Mouse (Mus musculus) gastrocnemius, adult 8-10 months (tissue): ENCODE data around the gene Zfp526. TPM values are rescaled to one million over a fixed set of nuclear protein-coding genes. Genes with fewer than 3 reads are reported as not detected.
A peak's percentile ranks its signal among the peaks of the same experiment; 100 is the strongest.

Source experiments
- DNase-seq, 2 experiments: peaks; one replicate each; pipeline ENCODE4 v3.0.0; 2022; ENCODE audit warnings: low spot score in 2 of 2
- total RNA-seq, 4 experiments: library from RNA; stranded (reverse); gene quantifications; 2 replicates each; pipeline ENCODE4 v1.2.4; 2022

Zfp526 gene
- total RNA-seq, 4 experiments from 2014 or later: 5.5 to 6.4 (median 6.1) TPM

- no peak for DNase-seq
These were observed 12.0 kb upstream of the Zfp526 start for GRCm38 (mm10) chr7:25209161-25209622.

GRCm38 (mm10) chr7:25210482-25210881, 10.7 kb upstream of the Zfp526 start:
- DNase-seq: peak; percentile 76 to 86

- DNase-seq: no peak
These were observed 8.1 kb upstream of the Zfp526 start for GRCm38 (mm10) chr7:25213099-25213498.

- DNase-seq: no peak
These were observed 7.1 kb upstream of the Zfp526 start for GRCm38 (mm10) chr7:25214172-25214571.

GRCm38 (mm10) chr7:25217653-25218395, 3.4 kb upstream of the Zfp526 start:
- DNase-seq: no peak

GRCm38 (mm10) chr7:25218705-25219415, 2.4 kb upstream of the Zfp526 start:
- DNase-seq: no peak

- no peak for DNase-seq
These were observed 1.8 kb upstream of the Zfp526 start for GRCm38 (mm10) chr7:25219416-25219750.

GRCm38 (mm10) chr7:25219756-25220456, 1.3 kb upstream of the Zfp526 start:
- peak; percentile 92 to 94 for DNase-seq

GRCm38 (mm10) chr7:25220457-25221101, 646 bp upstream of the Zfp526 start, which contains the start of gene Dedd2:
Gene Dedd2, minus strand, starts transcription at chr7:25220615.
- peak in 1 of 2 experiments; percentile 33 for DNase-seq

- no peak for DNase-seq
These were observed 1.2 kb downstream of the Zfp526 start for GRCm38 (mm10) chr7:25222275-25222967.

- no peak for DNase-seq
These were observed 6.5 kb downstream of the Zfp526 start for GRCm38 (mm10) chr7:25227523-25228300.

- DNase-seq: no peak
These were observed 9.6 kb downstream of the Zfp526 start for GRCm38 (mm10) chr7:25230690-25231285.

GRCm38 (mm10) chr7:25232101-25232648, 10.9 kb downstream of the Zfp526 start:
- no peak for DNase-seq

- no peak for DNase-seq
These were observed 11.8 kb downstream of the Zfp526 start for GRCm38 (mm10) chr7:25233061-25233460.

- DNase-seq: no peak
These were observed 14.3 kb downstream of the Zfp526 start for GRCm38 (mm10) chr7:25235526-25235925.

- DNase-seq: peak; percentile 95 to 97
These were observed 16.2 kb downstream of the Zfp526 start, which contains the start of gene Gsk3a for GRCm38 (mm10) chr7:25237249-25238014. Gene Gsk3a, minus strand, starts transcription at chr7:25237851.

- DNase-seq: peak; percentile 90
These were observed 16.9 kb downstream of the Zfp526 start for GRCm38 (mm10) chr7:25238015-25238706.
